Mouse (Mus musculus) mouse trophoblast stem cell (cell line): ENCODE data around the gene Gm21310.
"Not testable (repeated sequence)": the region's sequence is repeated elsewhere in the genome, so short reads cannot be mapped to it uniquely, and the experiment has no call there.

Experiments used
- in situ Hi-C, 2 experiments: fragments of 300-500 bp; cut with MseI, MboI; formaldehyde crosslinking; loops; 2 replicates in 1 of 2; 3 replicates in 1 of 2; pipeline ENCODE4 v1.15.1; 2025

The Gm21310 gene

DNA sequence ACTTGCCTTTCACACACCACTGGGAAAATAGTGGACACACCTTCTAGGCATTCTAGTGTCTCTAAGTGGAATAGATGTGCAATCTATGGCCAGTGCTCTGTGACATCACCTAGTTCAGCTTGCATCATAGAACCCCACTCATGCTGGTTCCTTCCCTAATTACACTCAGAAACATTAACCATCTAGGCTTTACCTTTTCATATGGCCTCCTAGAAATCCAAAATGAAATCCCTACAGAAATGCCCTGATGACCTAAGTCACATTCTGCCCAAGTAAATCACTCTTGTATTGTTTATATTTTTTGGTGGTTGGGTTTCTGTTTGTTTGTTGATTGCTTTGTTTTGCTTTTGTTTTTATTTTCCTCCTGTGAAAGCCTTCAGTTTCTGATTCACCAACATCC is at the start of gene Gm21310:
Gm21310 (minus strand) TSS at position 101 of the 400 bp plus-strand sequence.
- in situ Hi-C loops, result not testable (repeated sequence)
